Mouse (Mus musculus): ENCODE results near the gene Slc2a10.
A peak's percentile ranks its signal among the peaks of the same experiment; 100 is the strongest.

The Slc2a10 gene

GRCm38 (mm10) chr2:165503259-165504203, at the start of gene Slc2a10:
Gene Slc2a10, plus strand, starts transcription at chr2:165503787.
- DNase-seq (ENCODE audit: low read depth, low spot score): no peak

DNA sequence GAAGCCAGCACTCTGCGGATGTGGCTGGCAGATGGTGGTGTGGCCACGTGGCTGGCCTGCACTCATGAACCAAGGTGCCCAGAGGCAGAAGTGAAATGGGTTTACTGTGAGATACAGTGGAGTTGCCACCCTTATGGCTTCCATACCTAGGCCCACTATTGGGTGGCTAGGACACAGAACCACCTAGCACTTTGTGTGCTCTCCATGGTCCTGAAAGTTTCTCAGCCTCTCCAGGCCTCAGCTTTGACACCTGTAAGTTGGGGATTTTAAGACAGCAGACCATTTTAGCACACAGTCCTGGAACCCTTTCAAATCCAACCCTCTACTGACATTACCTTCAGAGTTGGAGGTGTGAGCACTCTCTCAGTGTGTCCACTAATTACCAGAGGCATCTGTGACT, 46.9 kb upstream of the Slc2a10 start:
- DNase-seq (ENCODE audit: low read depth, low spot score): peak; percentile 53

DNA sequence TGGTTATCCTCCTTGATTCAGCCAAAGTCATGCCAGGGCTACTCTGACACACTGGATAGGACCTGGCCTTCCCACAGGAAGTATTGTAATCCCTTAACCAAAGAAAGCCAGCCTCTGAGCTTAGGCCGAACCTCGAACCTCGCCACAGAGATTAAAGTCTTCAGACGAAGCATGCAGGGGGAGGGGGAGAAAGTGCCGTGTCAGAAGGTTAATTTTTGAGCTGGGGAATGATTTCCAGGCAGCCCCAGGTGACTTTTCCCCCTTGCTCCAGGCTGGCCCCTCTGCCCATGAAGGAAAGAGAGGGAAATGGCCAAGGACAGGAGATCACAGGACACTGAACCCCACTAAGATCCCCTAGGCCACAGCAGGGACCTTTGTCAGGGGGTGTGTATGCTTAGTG, 45.4 kb upstream of the Slc2a10 start:
- DNase-seq (ENCODE audit: low read depth, low spot score): no peak

- DNase-seq (ENCODE audit: low read depth, low spot score): no peak
These were observed 43.9 kb upstream of the Slc2a10 start for GRCm38 (mm10) chr2:165459663-165460062.

- no peak for DNase-seq (ENCODE audit: low read depth, low spot score)
These were observed 35.6 kb upstream of the Slc2a10 start for GRCm38 (mm10) chr2:165467824-165468452.

DNA sequence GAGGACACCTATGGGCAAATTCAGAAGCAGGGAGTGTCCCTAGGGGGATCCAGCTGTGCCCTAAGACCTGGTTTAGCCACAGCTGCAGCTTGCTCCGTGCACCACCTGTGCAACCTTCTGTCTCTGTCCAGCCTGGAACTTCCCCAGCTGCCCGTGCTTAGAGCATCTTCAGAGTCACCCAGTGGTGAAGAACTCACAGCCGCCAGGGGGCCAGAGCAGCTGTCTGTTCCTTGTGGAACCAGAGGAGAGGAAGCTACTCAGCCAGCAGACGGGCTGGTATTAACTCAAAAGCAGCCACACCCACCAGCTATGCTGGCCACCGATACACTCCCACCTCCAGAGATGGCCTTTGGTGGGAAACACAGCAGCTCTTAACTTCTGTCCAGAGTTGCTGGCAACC, 33.4 kb upstream of the Slc2a10 start:
- DNase-seq (ENCODE audit: low read depth, low spot score): peak; percentile 44

- no peak for DNase-seq (ENCODE audit: low read depth, low spot score)
These were observed 31.6 kb upstream of the Slc2a10 start for GRCm38 (mm10) chr2:165471943-165472342.

DNA sequence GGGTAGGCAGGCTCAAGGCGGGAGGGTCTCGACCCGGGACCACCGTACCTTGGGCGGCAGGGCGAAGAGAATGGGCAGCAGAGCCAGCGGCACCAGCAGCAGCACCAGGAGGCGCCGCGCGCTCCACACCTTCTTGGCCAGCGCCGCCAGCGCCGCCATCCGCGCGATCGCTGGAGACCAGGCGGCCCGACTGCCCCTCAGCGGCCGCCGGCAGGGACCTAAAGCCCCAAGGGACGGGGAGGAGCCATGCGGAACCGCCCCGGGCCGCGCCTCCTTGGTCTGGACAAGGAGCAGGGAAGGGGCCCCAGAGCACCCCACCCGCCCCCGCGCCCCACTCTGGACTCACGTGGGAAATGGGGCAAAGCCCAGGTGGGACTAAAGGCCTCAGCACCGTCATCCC, 30.6 kb upstream of the Slc2a10 start, which contains the start of gene Slc13a3:
Gene Slc13a3 (minus strand): TSS at position 228 of the 400 bp plus-strand sequence.
- DNase-seq (ENCODE audit: low read depth, low spot score): no peak

- no peak for DNase-seq (ENCODE audit: low read depth, low spot score)
These were observed 28.2 kb upstream of the Slc2a10 start for GRCm38 (mm10) chr2:165475412-165475811.

GRCm38 (mm10) chr2:165475850-165476249, 27.7 kb upstream of the Slc2a10 start:
- no peak for DNase-seq (ENCODE audit: low read depth, low spot score)

- DNase-seq (ENCODE audit: low read depth, low spot score): no peak
These were observed 21.6 kb upstream of the Slc2a10 start for GRCm38 (mm10) chr2:165482003-165482402.

DNA sequence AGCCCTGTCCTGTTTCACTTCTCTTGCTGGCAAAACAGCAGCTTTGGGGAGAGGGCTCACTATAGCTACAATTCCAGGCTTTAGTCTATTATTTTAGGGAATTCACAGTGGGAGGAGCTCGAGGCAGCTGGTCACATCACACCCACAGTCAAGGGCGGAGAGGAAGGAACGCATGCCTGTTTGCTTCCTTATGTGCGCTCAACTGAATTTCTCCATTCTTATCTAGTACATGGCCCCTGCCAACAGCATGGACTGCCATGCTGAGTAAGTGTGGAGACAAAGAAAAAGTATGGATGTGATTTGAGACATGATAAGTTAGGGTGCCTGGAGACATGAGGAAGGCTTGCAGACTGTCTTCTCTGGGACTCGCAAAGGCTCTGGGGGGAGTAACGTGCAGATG, 19.4 kb upstream of the Slc2a10 start:
- no peak for DNase-seq (ENCODE audit: low read depth, low spot score)

- DNase-seq (ENCODE audit: low read depth, low spot score): no peak
These were observed 17.8 kb upstream of the Slc2a10 start for GRCm38 (mm10) chr2:165485826-165486225.

DNA sequence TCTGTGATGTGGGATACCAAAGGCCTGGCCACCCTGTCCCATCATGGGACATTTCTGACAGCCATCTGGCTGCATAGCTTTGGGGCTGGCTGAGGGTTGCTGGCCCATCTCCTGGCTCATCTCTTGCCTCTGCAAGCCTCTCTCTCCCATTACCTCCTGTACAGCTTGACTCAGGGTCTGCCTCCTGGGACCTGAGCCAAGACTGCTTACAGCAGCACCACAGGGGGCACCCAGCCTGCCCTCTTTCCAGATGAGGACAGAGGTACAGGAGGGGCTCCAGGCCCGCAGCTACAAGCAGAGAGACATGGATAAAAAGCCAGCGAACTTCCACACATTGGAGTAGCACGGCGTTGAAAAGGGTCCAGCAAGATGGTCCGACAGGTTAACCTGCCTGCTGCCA, 17.2 kb upstream of the Slc2a10 start:
- DNase-seq (ENCODE audit: low read depth, low spot score): no peak

DNA sequence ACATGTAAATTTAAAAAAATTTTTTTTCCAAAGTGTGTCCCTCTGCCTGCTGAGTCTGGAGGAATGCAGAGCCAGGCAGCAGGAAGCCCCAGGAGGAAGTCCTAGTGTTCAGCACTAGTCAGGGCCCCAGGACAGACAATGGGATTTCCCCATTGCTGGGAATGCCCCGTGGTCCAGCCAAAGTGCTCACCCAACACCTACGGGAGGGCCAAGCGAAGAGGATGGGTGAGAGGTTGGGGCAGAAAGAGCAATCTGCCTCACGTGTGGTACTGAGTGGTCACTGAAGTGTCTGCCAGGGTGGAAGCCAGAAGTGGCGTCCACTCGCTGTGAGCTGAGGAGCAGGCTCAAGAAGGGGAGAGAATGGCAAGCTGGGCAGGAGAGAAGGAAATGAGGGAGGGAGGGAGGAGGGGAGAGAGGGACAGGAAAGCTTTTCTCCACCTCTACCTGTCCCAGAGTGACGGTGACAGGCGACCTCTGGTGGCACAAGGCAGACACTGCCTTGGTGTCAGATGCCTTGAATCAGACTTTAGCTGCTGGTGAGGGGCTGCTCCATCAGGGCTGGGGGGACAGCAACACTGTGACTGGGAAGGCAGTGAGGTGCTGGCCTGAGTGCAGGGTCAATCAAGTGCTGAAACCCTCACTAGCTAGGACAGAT, 16.6 kb upstream of the Slc2a10 start:
- peak; percentile 54 for DNase-seq (ENCODE audit: low read depth, low spot score)

GRCm38 (mm10) chr2:165492648-165493553, 10.7 kb upstream of the Slc2a10 start, which contains the start of gene Trp53rka:
Gene Trp53rka, minus strand, starts transcription at chr2:165493324.
- DNase-seq (ENCODE audit: low read depth, low spot score): peak; percentile 81

GRCm38 (mm10) chr2:165493587-165494210, 9.9 kb upstream of the Slc2a10 start:
- DNase-seq (ENCODE audit: low read depth, low spot score): no peak

GRCm38 (mm10) chr2:165494495-165494894, 9.1 kb upstream of the Slc2a10 start:
- no peak for DNase-seq (ENCODE audit: low read depth, low spot score)

- peak; percentile 44 for DNase-seq (ENCODE audit: low read depth, low spot score)
These were observed 7.3 kb upstream of the Slc2a10 start for GRCm38 (mm10) chr2:165496251-165496650.

- DNase-seq (ENCODE audit: low read depth, low spot score): no peak
These were observed 5.8 kb upstream of the Slc2a10 start for GRCm38 (mm10) chr2:165497706-165498275.
